Comparison of ENCODE assay signal across 27 mouse cellular contexts in genomic region chr7:34787171-34787570, GRCm38 (mm10). TPM values are rescaled to one million over a fixed set of nuclear protein-coding genes. Genes with fewer than 3 reads are reported as not detected.
DNase-seq lines count a peak whose midpoint lies in the region; ATAC-seq and TF ChIP-seq lines count a peak whose summit lies in the region.
"Had no signal": no experiment of that assay in that cellular context is flagged by ENCODE, and none has a peak within 500 bp of the region (broad histone marks: within the 10 kb centered on the region; RNA-seq: fewer than 3 reads in every experiment).

No protein-coding gene starts in this region.

- CTCF ChIA-PET in Patski (lab: Charles Lee) = no interaction called here

- H3K36me3 ChIP-seq in midbrain, postnatal 0 days (ENCODE audit: insufficient read depth, low read length) = no peaks in the 10 kb centered on the region
- no peaks in the 10 kb centered on the region for H3K36me3 ChIP-seq in midbrain, embryonic 11.5 days (ENCODE audit: control insufficient read depth, insufficient read depth, low read length)
- no peaks in the 10 kb centered on the region for H3K36me3 ChIP-seq in stomach, postnatal 0 days (ENCODE audit: control insufficient read depth, insufficient read depth, low read length)
- H3K36me3 ChIP-seq: embryonic facial prominence, embryonic 12.5 days; embryonic facial prominence, embryonic 15.5 days; G1E; hindbrain, embryonic 13.5 days had no signal

- TF ChIP-seq CTCF in midbrain, postnatal 0 days (IDR thresholded peaks at IDR 0.05) = peak; percentile 25; the same call in 1 of the 2 replicates
- TF ChIP-seq CTCF in Patski (IDR thresholded peaks at IDR 0.05) = peak; percentile 17
- 0 out of 2 replicates have a peak, but pooled peaks have one; percentile 15 for TF ChIP-seq CTCF in stomach, postnatal 0 days (IDR thresholded peaks at IDR 0.05; ENCODE audit: low read depth)

- no peak overlapping the region for H3K4me2 ChIP-seq in midbrain, postnatal 0 days (ENCODE audit: low read depth, low read length, poor library complexity, severe bottlenecking)
- H3K4me2 ChIP-seq in midbrain, embryonic 11.5 days = no peak overlapping the region
- no peak overlapping the region for H3K4me2 ChIP-seq in stomach, postnatal 0 days (replicated peaks; ENCODE audit: low read depth)
- H3K4me2 ChIP-seq: embryonic facial prominence, embryonic 12.5 days; embryonic facial prominence, embryonic 15.5 days; heart, embryonic 11.5 days; hindbrain, embryonic 13.5 days had no signal

- H3K4me3 ChIP-seq in midbrain, postnatal 0 days (ENCODE audit: low read depth, low read length) = no peak overlapping the region
- no peak overlapping the region for H3K4me3 ChIP-seq in midbrain, embryonic 11.5 days (ENCODE audit: low read depth, low read length)
- H3K4me3 ChIP-seq in stomach, postnatal 0 days (ENCODE audit: low read depth, low read length) = no peak overlapping the region
- H3K4me3 ChIP-seq: embryonic facial prominence, embryonic 12.5 days; embryonic facial prominence, embryonic 15.5 days; gastrocnemius, adult 2 months; hindbrain, embryonic 13.5 days had no signal

- in situ Hi-C loops in Patski (cut with MboI; ENCODE audit: low pct_unique_long_range_greater_than_20kb) = no loop called here

- H3K27me3 ChIP-seq in midbrain, postnatal 0 days (ENCODE audit: insufficient read depth, low read length) = no peaks in the 10 kb centered on the region
- H3K27me3 ChIP-seq in midbrain, embryonic 11.5 days (ENCODE audit: control insufficient read depth, insufficient read depth, low read length) = no peaks in the 10 kb centered on the region
- H3K27me3 ChIP-seq in Patski = peaks cover 3% of the 10 kb centered on the region
- H3K27me3 ChIP-seq in stomach, postnatal 0 days (ENCODE audit: control insufficient read depth, insufficient read depth, low read length) = no peaks in the 10 kb centered on the region
- H3K27me3 ChIP-seq: embryonic facial prominence, embryonic 12.5 days; embryonic facial prominence, embryonic 15.5 days; hindbrain, embryonic 13.5 days had no signal

- no peak for TF ChIP-seq EP300 in stomach, postnatal 0 days (optimal IDR thresholded peaks at IDR 0.05)

- no peak overlapping the region for H3K27ac ChIP-seq in midbrain, postnatal 0 days (ENCODE audit: low read depth, low read length)
- no peak overlapping the region for H3K27ac ChIP-seq in midbrain, embryonic 11.5 days (ENCODE audit: low read depth, low read length)
- no peak overlapping the region for H3K27ac ChIP-seq in stomach, postnatal 0 days (replicated peaks)
- H3K27ac ChIP-seq: embryonic facial prominence, embryonic 12.5 days; embryonic facial prominence, embryonic 15.5 days; gastrocnemius, adult 2 months; hindbrain, embryonic 13.5 days had no signal

- no peak overlapping the region for H3K9ac ChIP-seq in midbrain, postnatal 0 days (replicated peaks; ENCODE audit: low read length, poor library complexity, severe bottlenecking)
- H3K9ac ChIP-seq in midbrain, embryonic 11.5 days (ENCODE audit: low read length) = no peak overlapping the region
- no peak overlapping the region for H3K9ac ChIP-seq in stomach, postnatal 0 days (ENCODE audit: low read length)
- H3K9ac ChIP-seq: embryonic facial prominence, embryonic 12.5 days; embryonic facial prominence, embryonic 15.5 days; forebrain, postnatal 0 days; hindbrain, embryonic 13.5 days had no signal

- H3K4me1 ChIP-seq in midbrain, postnatal 0 days (ENCODE audit: insufficient read depth, low read length) = no peaks in the 10 kb centered on the region
- no peaks in the 10 kb centered on the region; the same call in 1 of the 2 replicates for H3K4me1 ChIP-seq in midbrain, embryonic 11.5 days (ENCODE audit: control insufficient read depth, insufficient read depth, low read length)
- no peaks in the 10 kb centered on the region for H3K4me1 ChIP-seq in stomach, postnatal 0 days (replicated peaks; ENCODE audit: control insufficient read depth, insufficient read depth)

- DNase-seq in midbrain, postnatal 0 days (ENCODE audit: low spot score) = no peak
- DNase-seq in midbrain, embryonic 11.5 days (ENCODE audit: low spot score, missing footprints) = no peak
- no peak for DNase-seq in Patski (ENCODE audit: low read depth, low spot score)
- DNase-seq in stomach, postnatal 0 days (ENCODE audit: low spot score) = no peak
- no peak for DNase-seq in neural tube, embryonic 10.5 days (ENCODE audit: extremely low spot score, low spot score)
- DNase-seq in thymus, postnatal 0 days (ENCODE audit: low spot score) = no peak
- DNase-seq: adrenal gland, postnatal 14 days; cerebellum, adult 11 months; cerebellum, adult 2 months; cerebellum, adult 9-11 months; cerebellum, postnatal 25 days; forebrain, postnatal 0 days; gastrocnemius, adult 2 months; gastrocnemius, postnatal 14 days; heart, adult 11 months had no signal

- H3K9me3 ChIP-seq in midbrain, postnatal 0 days (ENCODE audit: low read length) = no peaks in the 10 kb centered on the region
- H3K9me3 ChIP-seq in midbrain, embryonic 11.5 days (ENCODE audit: control insufficient read depth, low read length) = no peaks in the 10 kb centered on the region
- H3K9me3 ChIP-seq in stomach, postnatal 0 days (ENCODE audit: control insufficient read depth, low read length) = no peaks in the 10 kb centered on the region
- H3K9me3 ChIP-seq: embryonic facial prominence, embryonic 12.5 days; embryonic facial prominence, embryonic 15.5 days; hindbrain, embryonic 13.5 days had no signal

- POLR2A ChIA-PET in Patski (lab: Charles Lee) = no interaction called here

- no peak for ATAC-seq in midbrain, postnatal 0 days (ENCODE audit: low FRiP score)
- ATAC-seq in midbrain, embryonic 11.5 days (ENCODE audit: low FRiP score) = no peak
- ATAC-seq in Patski = no peak
- ATAC-seq in stomach, postnatal 0 days (ENCODE audit: low FRiP score, low TSS enrichment) = no peak
- ATAC-seq: CD4-positive, CD25-positive, alpha-beta regulatory T cell, adult 4 months; forebrain, embryonic 14.5 days; forebrain, postnatal 0 days; hindbrain, embryonic 16.5 days; inflammation-experienced regulatory T-cells, adult 6 months had no signal

RNA-seq across cellular contexts. Expression of gene Chst8, which starts 25.3 kb away (rescaled TPM):
- total RNA-seq in midbrain, postnatal 0 days (2014; rRNA removed) = 17.4 and 20.1 TPM in 2 replicates
- polyA plus RNA-seq in midbrain, postnatal 0 days (2015; fragmentation: Nextera tagmentation; extraction: Ambion mirVana) = 13.5 and 16.2 TPM in 2 replicates
- polyA plus RNA-seq in midbrain, embryonic 11.5 days (2014; fragmentation: Nextera tagmentation; extraction: Ambion mirVana) = 9.6 and 10.1 TPM in 2 replicates
- 2.2 TPM for polyA plus RNA-seq in Patski (2021)
- 1.3 and 1.8 TPM in 2 replicates for polyA plus RNA-seq in stomach, postnatal 0 days (2015; fragmentation: Nextera tagmentation; extraction: Ambion mirVana)
- 3.6 and 3.8 TPM in 2 replicates for polyA plus RNA-seq in thymus, postnatal 0 days (2015; fragmentation: Nextera tagmentation; extraction: Ambion mirVana)
- total RNA-seq: common myeloid progenitor, adult 5-6 weeks; heart, adult 8-10 months; hematopoietic stem cell, adult 5-6 weeks had no signal
- polyA plus RNA-seq: G1E; inflammation-experienced regulatory T-cells, adult 6 months had no signal
